Mouse (Mus musculus) forebrain, embryonic 16.5 days (tissue): Measurements from ENCODE around the gene Txk. TPM values are rescaled to one million over a fixed set of nuclear protein-coding genes. Genes with fewer than 3 reads are reported as not detected.

Experiments used
- ATAC-seq: fragments of 200-750 bp; cut with Nextera tagmentation; 2 replicates; pipeline ENCODE4 v1.8.0; 2017; ENCODE audit warnings: mild to moderate bottlenecking, moderate library complexity
- H3K27ac ChIP-seq: fragments of 300-500 bp; sonication (generic); 2 replicates; pipeline ENCODE4 v1.5.1; 2014; ENCODE audit warnings: low read length, control low read depth
- H3K27me3 ChIP-seq: fragments of 300-500 bp; sonication (generic); replicated peaks from 2 replicates; pipeline ENCODE4 v1.6.1; 2014; ENCODE audit warnings: low read length; ENCODE audit not compliant: control insufficient read depth, insufficient read depth
- H3K36me3 ChIP-seq: fragments of 300-500 bp; sonication (generic); 2 replicates; pipeline ENCODE4 v1.6.1; 2014; ENCODE audit not compliant: control insufficient read depth, insufficient read depth
- H3K4me1 ChIP-seq: fragments of 300-500 bp; sonication (generic); replicated peaks from 2 replicates; pipeline ENCODE4 v1.6.1; 2014; ENCODE audit warnings: low read length; ENCODE audit not compliant: control insufficient read depth, insufficient read depth
- H3K4me2 ChIP-seq: fragments of 300-500 bp; sonication (generic); 2 replicates; pipeline ENCODE4 v1.6.1; 2014; ENCODE audit warnings: mild to moderate bottlenecking, low read length, control low read depth
- H3K4me3 ChIP-seq: fragments of 300-500 bp; sonication (generic); replicated peaks from 2 replicates; pipeline ENCODE4 v1.5.1; 2014; ENCODE audit warnings: mild to moderate bottlenecking, low read length, control low read depth
- H3K9ac ChIP-seq: fragments of 300-500 bp; sonication (generic); replicated peaks from 2 replicates; pipeline ENCODE4 v1.6.1; 2014; ENCODE audit warnings: low read depth, low read length, control low read depth
- H3K9me3 ChIP-seq: fragments of 300-500 bp; sonication (generic); 2 replicates; pipeline ENCODE4 v1.6.1; 2016; ENCODE audit warnings: low read length; ENCODE audit not compliant: control insufficient read depth
- WGBS: fragments of 180-500 bp; shearing (Covaris S2); extraction: QIAGEN DNeasy Blood & Tissue Kit; methylation state at CpG from one replicate; pipeline ENCODE4 v1.1.7; 2014; 5-methylcytosine and 5-hydroxymethylcytosine counted together
- polyA plus RNA-seq: library from polyadenylated mRNA; unstranded; fragments of >200 nt; fragmentation: Nextera tagmentation; extraction: Ambion mirVana; gene quantifications from 2 replicates; pipeline ENCODE4 v1.2.1, GENCODE M21; 2015

Txk gene
- polyA plus RNA-seq, 1 experiment from 2014 or later, result 0.13 TPM

GRCm38 (mm10) chr5:72646131-72646530 is 106.4 kb downstream of the Txk start:
- H3K4me3 ChIP-seq, result no peak overlapping the region
- H3K27ac ChIP-seq, result no peak overlapping the region
- no peaks in the 10 kb centered on the region for H3K36me3 ChIP-seq
- 41% methylated on average over 10 of the region's 10 CpGs for WGBS
- H3K4me2 ChIP-seq, result no peak overlapping the region
- H3K4me1 ChIP-seq, result peaks cover 13% of the 10 kb centered on the region
- H3K9ac ChIP-seq, result no peak overlapping the region
- H3K9me3 ChIP-seq, result no peaks in the 10 kb centered on the region
- no peak for ATAC-seq
- H3K27me3 ChIP-seq, result peaks cover 18% of the 10 kb centered on the region

Other genes starting within 250 kb of the Txk start
- 0.11 and 0.16 TPM in 2 replicates for gene Corin, start 248.3 kb downstream of the Txk start, polyA plus RNA-seq
- gene Nfxl1, start 193.1 kb downstream of the Txk start, polyA plus RNA-seq, result 14.5 and 15.4 TPM in 2 replicates
- 1.1 and 1.9 TPM in 2 replicates for gene Zar1, start 171.5 kb downstream of the Txk start, polyA plus RNA-seq
- 1.2 and 3.3 TPM in 2 replicates for gene Gm5868, start 165.2 kb downstream of the Txk start, polyA plus RNA-seq
- not detected in 2 replicates for gene Cnga1, start 108.5 kb downstream of the Txk start, polyA plus RNA-seq
- gene Nipal1, start 105.0 kb downstream of the Txk start, polyA plus RNA-seq, result 0.20 TPM in 1 of 2 replicates, not detected in the other
- gene Tec, start 115.7 kb upstream of the Txk start, polyA plus RNA-seq, result 2.9 and 4.9 TPM in 2 replicates
- 16.9 and 18.3 TPM in 2 replicates for gene Slain2, start 161.5 kb upstream of the Txk start, polyA plus RNA-seq
- not detected in 2 replicates for gene Gm10135, start 221.9 kb upstream of the Txk start, polyA plus RNA-seq